Mouse (Mus musculus) frontal cortex, postnatal 14 days (tissue): Measurements from ENCODE around the gene Cphx3.
"Not testable (repeated sequence)": the region's sequence is repeated elsewhere in the genome, so short reads cannot be mapped to it uniquely, and the experiment has no call there.

ENCODE experiments used
- DNase-seq, 2 experiments: peaks; one replicate each; pipeline ENCODE4 v3.0.0; 2022; ENCODE audit warnings: low spot score in 2 of 2

Cphx3 gene

GRCm38 (mm10) chr14:26081997-26082396 is at the start of gene Cphx3:
Cphx3 (plus strand) TSS chr14:26082297.
- DNase-seq, result not testable (repeated sequence)

- DNase-seq, result not testable (repeated sequence)
Observed at GRCm38 (mm10) chr14:26034364-26034763, 47.7 kb upstream of the Cphx3 start.

DNA sequence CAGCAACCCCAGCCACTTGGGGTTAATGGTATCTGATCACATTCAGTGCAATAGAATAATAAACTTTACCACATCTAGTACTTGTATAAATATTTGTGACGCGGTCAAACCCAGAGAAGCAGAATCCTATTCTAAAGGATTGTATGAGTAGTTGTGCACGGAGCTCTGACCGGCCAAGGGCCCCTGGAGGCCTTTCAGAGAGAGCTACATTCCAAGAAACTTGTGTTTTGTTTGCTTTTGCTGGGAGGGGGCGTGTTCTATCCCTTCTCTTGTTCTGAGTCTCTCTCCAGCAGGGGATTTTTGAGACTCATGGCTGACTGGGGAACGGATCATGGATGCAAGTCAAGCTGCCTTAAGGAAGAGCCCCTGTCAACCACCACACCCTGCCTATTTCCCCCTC is 46.7 kb upstream of the Cphx3 start:
- not testable (repeated sequence) for DNase-seq

- DNase-seq, result not testable (repeated sequence)
Observed at GRCm38 (mm10) chr14:26042611-26043010, 39.5 kb upstream of the Cphx3 start, which contains the start of gene Gm9780. Gm9780 (minus strand) TSS chr14:26042711.

- DNase-seq, result not testable (repeated sequence)
Observed at GRCm38 (mm10) chr14:26045007-26045406, 37.1 kb upstream of the Cphx3 start.

GRCm38 (mm10) chr14:26047026-26047425 is 35.1 kb upstream of the Cphx3 start:
- DNase-seq, result not testable (repeated sequence)

GRCm38 (mm10) chr14:26048767-26049166 is 33.3 kb upstream of the Cphx3 start:
- not testable (repeated sequence) for DNase-seq

DNA sequence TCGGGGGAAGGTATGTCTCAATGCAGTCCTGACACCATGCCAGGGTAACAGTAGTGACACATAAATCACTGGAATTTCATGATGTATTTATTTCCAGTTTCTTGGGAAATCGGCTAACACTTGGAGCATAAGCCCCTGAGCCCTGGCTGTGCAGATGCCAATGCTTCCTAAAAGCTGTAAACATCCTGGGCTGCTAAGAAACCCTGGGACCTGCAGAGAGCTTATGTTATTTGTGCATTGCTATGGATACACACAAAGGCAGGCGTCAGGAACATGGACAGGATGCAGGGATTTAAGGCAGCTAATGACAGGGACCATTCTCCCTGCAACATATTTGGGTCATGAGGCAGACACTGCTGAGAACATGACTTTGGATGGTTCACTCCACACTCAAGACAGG is 23.9 kb upstream of the Cphx3 start:
- DNase-seq, result not testable (repeated sequence)

DNA sequence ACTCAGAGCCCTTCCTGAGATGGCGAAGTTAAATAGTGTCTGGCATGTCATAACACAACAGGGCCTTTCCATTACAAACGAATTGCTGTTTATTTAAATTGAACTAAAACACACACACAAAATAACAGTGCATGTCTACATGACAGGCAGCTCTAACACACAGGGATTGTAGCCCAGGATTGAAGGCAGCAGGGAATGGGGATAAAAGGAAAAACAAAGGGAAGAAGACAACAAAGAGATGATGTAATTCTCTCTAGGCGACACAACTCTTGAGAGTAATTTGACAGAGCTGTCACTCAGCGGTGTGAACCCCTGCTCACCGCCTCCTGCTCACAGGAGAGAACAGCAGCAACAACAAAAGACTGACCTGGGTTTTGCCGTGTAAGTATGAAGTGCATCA is 22.7 kb upstream of the Cphx3 start:
- DNase-seq, result not testable (repeated sequence)

DNA sequence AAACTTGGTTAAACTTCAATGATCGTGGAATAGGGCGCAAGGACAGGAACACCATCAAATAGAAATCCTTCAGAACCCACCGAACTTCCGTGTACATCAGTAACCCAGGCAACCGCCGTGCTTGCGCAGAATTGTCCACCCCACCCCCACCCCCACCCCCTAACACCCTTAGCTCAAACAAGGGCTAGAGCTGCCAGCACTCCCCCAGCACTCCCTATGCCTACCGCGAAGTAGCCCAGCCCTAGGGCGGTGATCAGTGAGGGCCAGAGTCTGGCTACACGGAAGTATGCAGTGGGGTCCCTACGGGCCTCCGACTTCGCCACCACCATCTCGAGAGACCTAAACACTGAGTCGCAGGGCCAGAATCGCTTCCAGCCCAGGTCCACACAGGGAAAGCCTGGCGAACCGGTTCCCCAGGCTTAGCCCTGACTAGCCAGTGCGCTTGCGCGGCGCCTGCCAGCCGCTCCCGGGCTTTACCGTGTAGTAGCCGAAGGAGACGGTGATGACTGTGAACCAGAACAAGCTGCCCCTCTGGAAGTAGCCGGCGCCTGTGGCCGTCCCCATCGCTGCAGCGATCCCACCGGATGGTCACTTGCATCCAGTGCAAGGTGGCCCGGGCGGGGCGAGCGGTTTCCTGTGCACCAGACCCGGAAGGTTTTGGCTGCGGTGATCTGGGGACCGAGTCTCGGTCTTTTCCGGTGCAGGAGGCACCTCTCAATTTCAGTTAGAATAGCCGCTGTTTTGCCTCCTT is 15.3 kb upstream of the Cphx3 start:
- not testable (repeated sequence) for DNase-seq

GRCm38 (mm10) chr14:26067325-26067633 is 14.8 kb upstream of the Cphx3 start, which contains the start of gene Tmem254c:
Tmem254c (minus strand) TSS chr14:26067355.
- not testable (repeated sequence) for DNase-seq

- not testable (repeated sequence) for DNase-seq
Observed at GRCm38 (mm10) chr14:26076620-26077390, 5.3 kb upstream of the Cphx3 start.

- DNase-seq, result not testable (repeated sequence)
Observed at GRCm38 (mm10) chr14:26081216-26081615, 881 bp upstream of the Cphx3 start, which contains the start of gene Cphx2. Cphx2 (plus strand) TSS chr14:26081516.

- DNase-seq, result not testable (repeated sequence)
Observed at GRCm38 (mm10) chr14:26097622-26098021, 15.5 kb downstream of the Cphx3 start.

DNA sequence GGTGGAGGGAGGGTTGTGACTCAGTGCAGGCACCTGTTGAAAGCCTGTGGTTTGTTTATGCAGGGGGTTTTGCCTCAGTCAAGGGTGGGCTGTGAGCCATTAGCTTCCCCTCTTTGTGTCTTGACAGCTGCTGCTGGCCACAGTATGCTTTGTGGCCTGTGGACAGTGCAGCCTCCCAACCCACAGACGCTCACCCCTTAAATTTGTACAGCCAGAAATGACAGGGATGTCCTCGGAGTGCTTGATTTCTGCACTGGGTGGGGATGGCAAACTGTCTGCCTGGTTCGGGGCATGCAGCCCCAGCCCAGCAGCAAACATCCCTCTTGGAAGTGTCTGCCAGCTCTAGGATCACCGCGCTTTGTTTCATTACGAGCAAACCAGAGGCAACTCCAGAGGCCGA is 36.1 kb downstream of the Cphx3 start, which contains the start of gene Duxbl2:
Gene Duxbl2, plus strand, starts transcription at position 200 of the 400 bp plus-strand sequence.
- DNase-seq, result not testable (repeated sequence)

- DNase-seq, result not testable (repeated sequence)
Observed at GRCm38 (mm10) chr14:26118550-26119000, 36.5 kb downstream of the Cphx3 start.

DNA sequence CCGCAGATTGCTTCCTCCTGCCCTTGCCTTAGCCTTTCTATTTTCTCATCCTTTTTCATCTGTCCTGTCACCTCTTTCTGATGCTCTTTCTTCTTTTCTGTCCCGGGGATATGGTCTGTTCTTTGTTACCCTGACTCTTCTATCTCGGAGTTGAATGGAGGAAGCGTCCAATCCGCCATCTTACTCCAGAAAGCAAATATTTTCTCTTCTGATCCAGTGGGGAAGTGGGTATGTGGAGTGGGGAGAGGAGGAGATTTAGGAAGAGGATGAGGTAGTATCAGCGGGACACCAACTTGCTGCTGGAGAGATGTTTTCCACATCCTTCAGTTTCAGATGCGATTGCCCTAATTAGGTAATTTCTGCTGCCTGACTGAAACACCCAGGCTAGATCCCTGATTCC is 37.0 kb downstream of the Cphx3 start:
- not testable (repeated sequence) for DNase-seq

GRCm38 (mm10) chr14:26147095-26147494 is 65.0 kb downstream of the Cphx3 start:
- not testable (repeated sequence) for DNase-seq

GRCm38 (mm10) chr14:26156032-26156431 is 73.9 kb downstream of the Cphx3 start:
- DNase-seq, result not testable (repeated sequence)

GRCm38 (mm10) chr14:26161156-26161555 is 79.1 kb downstream of the Cphx3 start:
- DNase-seq, result not testable (repeated sequence)

DNA sequence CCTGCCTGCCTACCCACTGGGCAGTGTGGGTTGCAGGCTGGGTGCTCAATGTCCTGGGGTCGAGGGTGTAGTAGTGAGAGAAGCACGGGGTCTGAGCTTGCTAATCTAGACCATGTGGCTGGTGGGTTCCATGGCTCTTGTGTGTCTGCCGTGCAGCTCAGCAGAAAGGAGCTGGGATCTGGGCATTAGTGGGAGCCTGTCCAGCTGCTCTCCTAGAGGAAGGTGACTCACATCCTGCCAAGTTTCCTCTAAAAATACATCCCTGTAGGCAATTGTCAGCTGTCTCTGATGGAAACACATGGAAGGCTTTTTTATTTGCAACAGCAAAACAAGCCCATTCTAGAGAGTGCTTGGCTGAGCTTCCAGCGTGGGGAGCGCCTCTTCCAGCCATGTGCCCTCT is 80.3 kb downstream of the Cphx3 start:
- DNase-seq, result not testable (repeated sequence)

- DNase-seq, result not testable (repeated sequence)
Observed at GRCm38 (mm10) chr14:26165266-26165665, 83.2 kb downstream of the Cphx3 start.
